Mouse (Mus musculus) thymus, postnatal 10 days (tissue): Measurements from ENCODE around the gene Bag6.

Experiments
- DNase-seq, 2 experiments: peaks; one replicate each; pipeline ENCODE4 v3.0.0; 2021; ENCODE audit warnings: low spot score in 2 of 2

Bag6 gene

GRCm38 (mm10) chr17:35194844-35195630 lies 60.1 kb downstream of the Bag6 start:
- DNase-seq, result no peak

GRCm38 (mm10) chr17:35195631-35196320 lies 60.8 kb downstream of the Bag6 start:
- DNase-seq, result peak; percentile 96 to 99

- DNase-seq, result no peak
Measured at GRCm38 (mm10) chr17:35196321-35196641, 61.3 kb downstream of the Bag6 start.
